Mouse (Mus musculus) megakaryocyte, embryonic 14.5 days (primary cell): ENCODE data around the gene Gse1. TPM values are rescaled to one million over a fixed set of nuclear protein-coding genes. Genes with fewer than 3 reads are reported as not detected.

Experiments used
- H3K27me3 ChIP-seq: replicated peaks from 2 replicates; pipeline ENCODE3; 2012; ENCODE audit warnings: inconsistent platforms
- H3K36me3 ChIP-seq: replicated peaks from 2 replicates; pipeline ENCODE3; 2012; ENCODE audit warnings: low read length, inconsistent platforms, mixed read lengths
- H3K4me1 ChIP-seq: 2 replicates; pipeline ENCODE4 v1.6.1; 2012; ENCODE audit warnings: inconsistent platforms
- H3K4me3 ChIP-seq: replicated peaks from 2 replicates; pipeline ENCODE3; 2012; ENCODE audit warnings: moderate library complexity, mild to moderate bottlenecking, inconsistent platforms
- H3K9me3 ChIP-seq: 2 replicates; pipeline ENCODE4 v1.6.1; 2012; ENCODE audit warnings: inconsistent platforms
- FLI1 ChIP-seq: IDR thresholded peaks from 2 replicates; pipeline ENCODE4 v1.6.1; 2012; ENCODE audit warnings: low read length, inconsistent platforms, mixed read lengths
- GATA1 ChIP-seq: IDR thresholded peaks from 3 replicates; pipeline ENCODE4 v1.6.1; 2012; ENCODE audit warnings: mixed read lengths, low read length, inconsistent platforms, borderline replicate concordance
- polyA plus RNA-seq: library from polyadenylated mRNA; stranded (reverse); fragments of >175 nt; gene quantifications from 2 replicates; pipeline ENCODE4 v1.2.3, GENCODE M21; 2012; ENCODE audit warnings: low replicate concordance; ENCODE audit not compliant: insufficient read depth

Gse1 gene
- polyA plus RNA-seq, 1 experiment = 163 TPM

DNA sequence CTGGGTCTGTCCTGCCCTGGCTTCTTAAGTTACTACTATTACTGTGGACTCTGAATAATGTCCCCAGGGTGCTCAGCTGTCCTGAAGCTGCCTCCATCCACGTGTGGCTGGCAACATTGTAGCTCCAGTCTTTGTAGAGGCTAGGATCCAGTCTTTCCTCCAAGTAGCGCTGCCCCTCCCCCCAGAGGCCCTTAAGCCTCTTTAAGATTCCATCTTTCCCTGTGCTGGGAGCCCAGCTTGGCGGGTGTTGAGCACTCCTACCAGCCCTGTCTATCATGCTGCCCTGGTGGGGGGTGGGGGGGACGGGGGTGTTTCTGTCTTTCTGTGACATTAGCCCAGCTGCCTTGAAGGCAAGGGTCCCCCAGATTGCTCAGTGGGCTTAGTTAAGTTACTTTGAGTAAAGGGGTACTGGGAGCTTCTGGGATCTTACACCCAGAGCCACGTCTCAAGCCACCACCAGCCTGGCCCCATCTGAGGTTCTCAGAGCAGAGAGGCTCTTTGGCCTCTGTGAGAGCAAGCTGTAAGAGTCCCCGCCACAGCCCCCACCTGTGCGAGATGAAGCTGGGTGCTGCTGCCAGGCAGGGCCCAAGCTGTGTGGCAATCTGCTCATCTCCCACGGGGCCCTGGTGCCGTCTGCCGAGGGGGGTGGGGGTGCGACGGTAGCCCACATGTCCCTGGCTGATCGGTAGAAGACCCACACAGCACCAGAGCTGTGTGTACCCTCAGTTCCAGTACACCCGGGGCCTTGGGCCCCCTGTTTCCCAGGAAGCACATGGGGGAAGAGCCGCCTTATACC lies 329.1 kb downstream of the Gse1 start:
- no peak overlapping the region for H3K4me3 ChIP-seq
- no peaks in the 10 kb centered on the region for H3K9me3 ChIP-seq
- H3K27me3 ChIP-seq = no peaks in the 10 kb centered on the region
- H3K36me3 ChIP-seq = peaks cover 100% of the 10 kb centered on the region
- H3K4me1 ChIP-seq = peaks cover 100% of the 10 kb centered on the region
- no peak for TF ChIP-seq FLI1
- no peak for TF ChIP-seq GATA1

DNA sequence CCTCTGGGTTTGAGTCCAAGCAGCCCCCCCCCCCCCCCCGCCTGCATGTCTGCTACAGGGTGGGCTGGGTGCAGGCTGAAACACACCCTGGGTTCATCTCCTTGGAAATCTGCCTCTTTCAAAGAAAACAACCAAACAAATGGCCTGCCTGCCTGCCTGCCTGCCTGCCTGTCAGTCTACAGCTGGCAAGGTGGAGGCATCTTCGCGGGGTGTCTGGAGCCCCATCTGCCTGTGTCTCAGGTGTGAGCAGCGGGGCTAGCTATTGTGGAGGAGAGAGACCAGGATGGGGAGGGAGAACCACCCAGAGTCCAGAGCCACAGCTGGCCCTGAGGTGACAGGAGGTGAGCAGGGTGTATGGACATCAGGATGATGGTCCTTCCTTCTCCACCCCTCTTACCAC lies 329.9 kb downstream of the Gse1 start:
- peaks cover 100% of the 10 kb centered on the region for H3K4me1 ChIP-seq
- no peak for TF ChIP-seq FLI1
- TF ChIP-seq GATA1 = no peak

DNA sequence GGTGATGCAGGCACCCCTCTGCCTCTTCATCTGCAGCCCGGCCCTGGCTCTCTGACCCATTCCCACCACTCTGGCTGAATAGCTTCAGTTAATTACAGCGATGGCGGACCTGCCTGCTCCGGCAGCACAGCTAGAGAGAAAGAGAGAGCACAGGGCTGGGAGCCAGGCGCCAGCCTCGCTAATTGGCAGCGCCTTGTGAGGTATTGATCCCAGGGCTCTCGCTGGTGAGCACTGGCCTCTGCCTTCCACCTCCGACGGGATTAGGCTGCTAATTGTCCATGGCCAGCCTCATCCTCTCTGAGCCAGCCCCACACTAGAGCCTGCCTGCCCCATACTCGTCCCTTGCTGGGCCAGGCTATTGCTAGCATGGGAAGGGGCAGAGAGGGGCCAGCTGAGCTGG lies 331.4 kb downstream of the Gse1 start:
- H3K4me1 ChIP-seq = peaks cover 100% of the 10 kb centered on the region
- TF ChIP-seq GATA1 (no peak), FLI1 (no peak)
- H3K9me3 ChIP-seq = no peaks in the 10 kb centered on the region
- peaks cover 100% of the 10 kb centered on the region for H3K36me3 ChIP-seq
- H3K4me3 ChIP-seq = peak overlapping the region; percentile 9
- H3K27me3 ChIP-seq = no peaks in the 10 kb centered on the region

More for the DNA sequence above, 329.9 kb downstream of the Gse1 start:
- H3K9me3 ChIP-seq = no peaks in the 10 kb centered on the region
- peak overlapping the region; percentile 72 for H3K4me3 ChIP-seq
- peaks cover 100% of the 10 kb centered on the region for H3K36me3 ChIP-seq
- no peaks in the 10 kb centered on the region for H3K27me3 ChIP-seq

DNA sequence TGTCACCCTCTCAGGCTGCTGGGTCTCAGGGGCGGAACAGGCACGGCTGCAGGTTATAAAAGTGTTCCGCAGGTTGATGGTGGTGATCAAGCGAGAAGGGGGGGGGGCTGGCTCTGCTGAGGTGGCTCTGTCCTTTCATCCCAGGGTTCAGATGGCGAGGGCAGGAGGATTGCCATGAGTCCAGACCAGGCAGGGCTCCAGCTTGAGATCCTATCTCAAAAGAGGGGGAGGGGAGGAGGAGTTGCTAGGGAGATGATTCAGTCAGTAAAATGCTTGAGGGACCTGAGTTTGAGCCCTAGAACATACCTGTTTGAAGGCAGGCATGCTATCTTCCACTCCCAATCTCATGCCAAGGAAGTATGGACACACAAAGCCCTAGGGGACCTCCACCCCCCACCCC lies 332.3 kb downstream of the Gse1 start:
- peaks cover 100% of the 10 kb centered on the region for H3K36me3 ChIP-seq
- TF ChIP-seq FLI1 (no peak), GATA1 (no peak)
- H3K4me3 ChIP-seq = peak overlapping the region; percentile 48
- H3K4me1 ChIP-seq = peaks cover 100% of the 10 kb centered on the region
- H3K27me3 ChIP-seq = no peaks in the 10 kb centered on the region
- no peaks in the 10 kb centered on the region for H3K9me3 ChIP-seq

DNA sequence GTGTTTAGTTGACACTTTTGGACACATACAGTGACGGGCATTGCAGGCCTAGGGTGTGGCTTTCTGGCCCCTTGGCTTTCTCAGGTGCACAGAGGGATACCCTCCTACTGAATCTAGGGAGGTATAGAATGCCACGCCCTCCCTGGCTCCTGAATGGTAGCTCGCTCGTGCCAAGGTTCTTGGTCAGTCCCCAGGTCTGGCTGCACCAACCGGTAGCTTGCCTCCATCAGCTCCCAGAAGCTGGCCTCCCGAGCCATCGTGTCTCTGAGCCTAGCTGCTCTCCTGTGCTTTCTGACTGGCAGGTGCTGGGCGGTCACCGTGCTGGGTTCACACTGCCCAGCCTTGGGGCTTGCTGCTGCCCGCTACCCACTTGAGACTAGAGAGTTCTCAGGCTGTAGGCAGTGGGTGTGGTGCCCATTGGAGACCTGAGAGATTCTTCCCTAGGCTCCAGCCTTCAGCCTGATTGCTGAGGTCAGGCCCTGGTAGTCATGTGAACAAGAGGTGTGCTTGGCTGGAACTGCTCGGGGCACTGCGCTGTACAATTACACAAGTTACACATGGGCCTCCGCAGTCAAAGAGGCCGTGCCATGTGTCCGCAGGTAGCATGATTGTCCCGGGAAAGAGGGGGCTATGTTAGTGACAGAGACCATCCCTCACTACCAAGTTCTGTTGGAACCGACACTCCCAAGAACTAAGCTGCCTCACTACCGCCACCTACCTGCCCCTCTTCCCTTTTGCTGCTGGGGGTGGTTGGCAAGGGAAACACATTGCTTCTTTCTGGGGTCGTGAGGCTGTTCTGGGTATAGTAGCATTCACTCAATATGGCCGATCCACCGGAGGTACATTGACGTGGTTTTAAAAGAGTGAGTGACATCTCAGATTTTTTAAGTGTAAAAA lies 333.5 kb downstream of the Gse1 start:
- Histone ChIP-seq H3K36me3 (peaks cover 100% of the 10 kb centered on the region), H3K9me3 (no peaks in the 10 kb centered on the region)
- no peak for TF ChIP-seq GATA1
- no peak for TF ChIP-seq FLI1

DNA sequence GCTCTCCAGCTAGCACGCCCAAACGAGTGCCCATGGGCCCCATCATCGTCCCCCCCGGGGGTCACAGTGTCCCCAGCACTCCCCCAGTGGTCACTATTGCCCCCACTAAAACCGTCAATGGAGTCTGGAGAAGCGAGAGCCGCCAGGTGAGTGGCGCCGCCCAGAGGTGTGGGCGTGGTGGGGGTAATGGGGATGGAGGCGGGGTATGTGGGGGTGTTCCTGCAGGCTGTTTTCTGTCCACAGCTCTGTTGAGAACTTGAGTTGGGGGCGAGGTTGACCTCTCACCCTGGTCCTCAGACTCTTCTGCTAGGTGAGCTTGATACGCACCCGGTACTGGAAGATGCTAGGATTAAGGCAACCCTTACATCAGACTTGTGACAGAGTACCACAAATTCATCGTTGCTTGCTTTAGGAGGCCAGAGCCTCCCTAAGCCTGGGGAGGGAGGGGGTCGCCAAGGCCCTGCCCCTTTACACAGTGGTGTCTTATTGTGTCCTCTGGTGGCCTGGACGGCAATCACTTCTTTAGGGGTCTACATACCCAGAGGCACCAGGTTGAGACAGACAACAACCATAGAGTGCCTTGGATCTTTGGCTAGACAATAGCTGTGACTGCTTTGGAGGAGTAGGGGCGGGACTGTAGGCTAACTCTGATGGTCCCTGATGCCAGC lies 334.6 kb downstream of the Gse1 start:
- Histone ChIP-seq H3K4me3 (peak overlapping the region; percentile 71), H3K9me3 (no peaks in the 10 kb centered on the region), H3K36me3 (peaks cover 100% of the 10 kb centered on the region), H3K27me3 (no peaks in the 10 kb centered on the region), H3K4me1 (peaks cover 100% of the 10 kb centered on the region)
- TF ChIP-seq FLI1 (no peak), GATA1 (no peak)

More for the DNA sequence above, 333.5 kb downstream of the Gse1 start:
- H3K4me3 ChIP-seq = peak overlapping the region; percentile 71
- H3K27me3 ChIP-seq = no peaks in the 10 kb centered on the region
- H3K4me1 ChIP-seq = peaks cover 100% of the 10 kb centered on the region

DNA sequence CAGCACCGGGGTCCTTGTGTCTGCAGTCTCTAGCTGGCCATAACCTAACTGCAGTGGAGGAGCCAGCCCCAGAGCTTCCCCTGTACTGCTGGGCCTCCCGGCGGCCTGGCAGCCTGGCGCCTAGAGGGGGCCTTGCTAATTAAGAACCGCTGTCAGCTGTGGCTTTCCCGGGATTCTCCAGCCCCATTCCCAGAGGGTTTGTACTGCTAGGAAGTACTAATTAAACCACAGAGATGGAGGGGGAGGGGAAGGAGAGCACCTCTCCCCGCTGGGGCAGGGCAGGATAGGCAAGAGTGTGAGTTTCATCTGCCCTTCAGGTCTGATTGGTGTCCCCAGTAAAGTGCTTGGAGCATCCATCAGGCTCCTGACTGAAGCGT lies 335.1 kb downstream of the Gse1 start:
- no peaks in the 10 kb centered on the region for H3K9me3 ChIP-seq
- TF ChIP-seq GATA1 (no peak), FLI1 (no peak)
- H3K27me3 ChIP-seq = no peaks in the 10 kb centered on the region
- H3K4me1 ChIP-seq = peaks cover 100% of the 10 kb centered on the region
- peak overlapping the region; percentile 77 for H3K4me3 ChIP-seq
- peaks cover 100% of the 10 kb centered on the region for H3K36me3 ChIP-seq

DNA sequence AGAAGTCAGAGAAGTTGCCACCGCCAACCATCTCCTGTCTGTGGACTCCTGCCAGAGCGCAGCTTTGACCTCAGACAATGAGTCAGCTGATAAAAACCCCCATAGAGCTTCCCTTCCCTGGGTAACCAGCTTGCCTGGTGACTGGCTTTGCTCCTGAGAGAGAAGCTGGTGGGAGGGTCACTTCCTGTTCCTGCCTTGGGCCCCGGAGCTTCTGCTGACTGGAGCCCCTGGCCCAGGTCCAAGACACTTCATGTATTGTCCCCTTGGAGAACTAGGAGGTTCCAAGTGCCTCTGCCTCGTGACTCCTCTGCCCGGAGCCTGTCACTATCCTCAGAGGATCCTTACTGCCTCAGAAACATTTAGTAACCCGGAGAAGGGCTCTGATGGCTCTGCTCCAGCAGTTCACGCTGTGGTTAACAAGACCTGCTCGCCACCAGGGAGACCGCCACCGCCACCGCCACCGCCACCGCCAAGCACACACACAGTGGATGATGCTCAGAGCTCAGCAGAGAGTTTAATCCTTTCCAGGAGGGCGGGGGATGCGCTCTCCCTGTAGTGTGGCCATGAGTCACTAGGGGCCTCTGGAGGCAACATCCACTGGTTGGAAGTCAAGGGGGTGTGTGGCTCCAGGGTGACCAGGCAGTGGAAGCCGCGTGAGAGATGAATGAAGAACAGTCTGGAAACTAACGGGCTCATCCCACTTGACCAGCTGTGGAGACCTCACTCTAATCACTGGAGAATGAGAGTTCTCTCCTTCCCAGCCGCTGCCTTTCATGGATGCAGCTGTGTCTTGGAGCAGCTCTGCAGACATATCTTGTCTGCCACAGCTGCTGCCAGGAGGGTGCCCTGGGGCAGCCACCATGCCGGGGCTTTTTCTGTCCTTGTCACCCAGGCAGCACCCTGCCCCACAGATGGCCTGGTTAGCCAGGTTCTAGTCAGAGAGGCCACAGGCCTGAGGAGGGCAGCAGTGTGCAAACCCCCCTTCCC lies 335.9 kb downstream of the Gse1 start:
- H3K9me3 ChIP-seq = no peaks in the 10 kb centered on the region
- H3K4me3 ChIP-seq = peak overlapping the region; percentile 77
- H3K36me3 ChIP-seq = peaks cover 100% of the 10 kb centered on the region
- no peak for TF ChIP-seq FLI1
- TF ChIP-seq GATA1 = no peak
- peaks cover 100% of the 10 kb centered on the region for H3K4me1 ChIP-seq
- no peaks in the 10 kb centered on the region for H3K27me3 ChIP-seq
